In genomic region chr13:36584197-36584596, GRCm38 (mm10) we compare ENCODE assay signal across 14 mouse cellular contexts.
DNase-seq lines count a peak whose midpoint lies in the region; ATAC-seq lines count a peak whose summit lies in the region.
"Had no signal": no experiment of that assay in that cellular context is flagged by ENCODE, and none has a peak within 500 bp of the region (broad histone marks: within the 10 kb centered on the region; RNA-seq: fewer than 3 reads in every experiment).

No protein-coding gene starts in this region.

- no peaks in the 10 kb centered on the region for H3K9me3 ChIP-seq in hindbrain, embryonic 11.5 days (ENCODE audit: control insufficient read depth, low read length)
- no peaks in the 10 kb centered on the region for H3K9me3 ChIP-seq in midbrain, embryonic 11.5 days (ENCODE audit: control insufficient read depth, low read length)
- no peaks in the 10 kb centered on the region for H3K9me3 ChIP-seq in intestine, embryonic 15.5 days

- H3K4me3 ChIP-seq in hindbrain, embryonic 11.5 days (ENCODE audit: low read depth, low read length), result no peak overlapping the region
- no peak overlapping the region for H3K4me3 ChIP-seq in midbrain, embryonic 11.5 days (ENCODE audit: low read depth, low read length)
- H3K4me3 ChIP-seq in intestine, embryonic 15.5 days (replicated peaks), result no peak overlapping the region
- H3K4me3 ChIP-seq: heart, embryonic 12.5 days; megakaryocyte, embryonic 14.5 days had no signal

- no peaks in the 10 kb centered on the region for H3K36me3 ChIP-seq in hindbrain, embryonic 11.5 days (ENCODE audit: control insufficient read depth, insufficient read depth, low read length)
- H3K36me3 ChIP-seq in midbrain, embryonic 11.5 days (ENCODE audit: control insufficient read depth, insufficient read depth, low read length), result no peaks in the 10 kb centered on the region
- no peaks in the 10 kb centered on the region for H3K36me3 ChIP-seq in intestine, embryonic 15.5 days
- H3K36me3 ChIP-seq: heart, embryonic 12.5 days had no signal

- H3K27me3 ChIP-seq in hindbrain, embryonic 11.5 days (ENCODE audit: control insufficient read depth, insufficient read depth, low read length), result no peaks in the 10 kb centered on the region
- no peaks in the 10 kb centered on the region; the same call in 1 of the 2 replicates for H3K27me3 ChIP-seq in midbrain, embryonic 11.5 days (ENCODE audit: control insufficient read depth, insufficient read depth, low read length)
- H3K27me3 ChIP-seq in intestine, embryonic 15.5 days (replicated peaks), result no peaks in the 10 kb centered on the region

- DNase-seq in heart, adult 11 months, result peak; percentile 71
- no peak for DNase-seq in heart, postnatal 10 days
- DNase-seq in hindbrain, embryonic 11.5 days (ENCODE audit: low spot score), result no peak
- no peak for DNase-seq in midbrain, embryonic 11.5 days (ENCODE audit: low spot score, missing footprints)
- peak; percentile 35 for DNase-seq in telencephalon, adult 2 months (ENCODE audit: low read depth, low spot score)
- DNase-seq in kidney, adult 11 months, result no peak
- DNase-seq in T-cell, adult 2 months (ENCODE audit: low spot score), result no peak
- DNase-seq: adrenal gland, postnatal 14 days; cerebellum, postnatal 36 days; spleen, adult 18-20 months had no signal

- H3K4me1 ChIP-seq in hindbrain, embryonic 11.5 days (replicated peaks; ENCODE audit: control insufficient read depth, insufficient read depth, low read length), result no peaks in the 10 kb centered on the region; the same call in 1 of the 2 replicates
- peaks cover 13% of the 10 kb centered on the region for H3K4me1 ChIP-seq in midbrain, embryonic 11.5 days (ENCODE audit: control insufficient read depth, insufficient read depth, low read length)
- H3K4me1 ChIP-seq in intestine, embryonic 15.5 days (replicated peaks), result no peaks in the 10 kb centered on the region
- H3K4me1 ChIP-seq: megakaryocyte, embryonic 14.5 days had no signal

- H3K4me2 ChIP-seq in hindbrain, embryonic 11.5 days (replicated peaks; ENCODE audit: low read depth, low read length), result no peak overlapping the region
- no peak overlapping the region for H3K4me2 ChIP-seq in midbrain, embryonic 11.5 days
- no peak overlapping the region for H3K4me2 ChIP-seq in intestine, embryonic 15.5 days (replicated peaks)

- 64% methylated on average over 7 of the region's 7 CpGs for WGBS in hindbrain, embryonic 11.5 days
- 76% methylated on average over 7 of the region's 7 CpGs for WGBS in midbrain, embryonic 11.5 days
- WGBS in intestine, embryonic 15.5 days, result 61% methylated on average over 7 of the region's 7 CpGs

- H3K27ac ChIP-seq in hindbrain, embryonic 11.5 days (ENCODE audit: low read depth, low read length), result peak overlapping the region; percentile 75
- H3K27ac ChIP-seq in midbrain, embryonic 11.5 days (ENCODE audit: low read depth, low read length), result peak overlapping the region; percentile 85; the same call in 1 of the 2 replicates
- no peak overlapping the region for H3K27ac ChIP-seq in intestine, embryonic 15.5 days
- H3K27ac ChIP-seq: stomach, postnatal 0 days had no signal

- H3K9ac ChIP-seq in hindbrain, embryonic 11.5 days (ENCODE audit: low read depth, low read length), result no peak overlapping the region
- H3K9ac ChIP-seq in midbrain, embryonic 11.5 days (ENCODE audit: low read length), result no peak overlapping the region
- no peak overlapping the region for H3K9ac ChIP-seq in intestine, embryonic 15.5 days
- H3K9ac ChIP-seq: heart, embryonic 12.5 days had no signal

- no peak for ATAC-seq in hindbrain, embryonic 11.5 days (ENCODE audit: low FRiP score)
- ATAC-seq in midbrain, embryonic 11.5 days (ENCODE audit: low FRiP score), result no peak
- ATAC-seq in intestine, embryonic 15.5 days, result no peak

- intact Hi-C loops in heart, postnatal 10 days (cut with DNase I), result no loop called here

Comparison
In these comparisons a context has a peak if more than half of its experiments do, and no peak if none do; other contexts are left out.
1. DNase-seq: peak in heart, adult 11 months (single experiment) and telencephalon, adult 2 months (single experiment); none in heart, postnatal 10 days (0 of 2), hindbrain, embryonic 11.5 days (single experiment), midbrain, embryonic 11.5 days (single experiment), kidney, adult 11 months (single experiment) and T-cell, adult 2 months (single experiment).